Comparison of ENCODE assay signal across 12 mouse cellular contexts in genomic region chr16:77332285-77332684, GRCm38 (mm10).
DNase-seq lines count a peak whose midpoint lies in the region; ATAC-seq lines count a peak whose summit lies in the region.
"Had no signal": no experiment of that assay in that cellular context is flagged by ENCODE, and none has a peak within 500 bp of the region (broad histone marks: within the 10 kb centered on the region; RNA-seq: fewer than 3 reads in every experiment).

No protein-coding gene starts in this region.

- H3K4me2 ChIP-seq in neural tube, embryonic 11.5 days (ENCODE audit: low read depth), result peak overlapping the region; percentile 35
- H3K4me2 ChIP-seq in hindbrain, embryonic 13.5 days, result peak overlapping the region; percentile 42
- peak overlapping the region; percentile 57 for H3K4me2 ChIP-seq in limb, embryonic 12.5 days

- peak overlapping the region; percentile 23; the same call in 1 of the 2 replicates for H3K9ac ChIP-seq in neural tube, embryonic 11.5 days (ENCODE audit: low read length)
- peak overlapping the region; percentile 0; the same call in 1 of the 2 replicates for H3K9ac ChIP-seq in hindbrain, embryonic 13.5 days
- no peak overlapping the region for H3K9ac ChIP-seq in limb, embryonic 12.5 days (replicated peaks)
- H3K9ac ChIP-seq: limb, embryonic 15.5 days had no signal

- ATAC-seq in neural tube, embryonic 11.5 days (ENCODE audit: insufficient read depth, low FRiP score, low TSS enrichment), result no peak
- no peak for ATAC-seq in hindbrain, embryonic 13.5 days (ENCODE audit: low FRiP score)
- no peak for ATAC-seq in limb, embryonic 12.5 days (ENCODE audit: insufficient number of reproducible peaks, insufficient read depth, low FRiP score, low TSS enrichment, low read depth)

- H3K27me3 ChIP-seq in neural tube, embryonic 11.5 days (ENCODE audit: control insufficient read depth, insufficient read depth, low read length), result no peaks in the 10 kb centered on the region
- H3K27me3 ChIP-seq in hindbrain, embryonic 13.5 days, result no peaks in the 10 kb centered on the region
- H3K27me3 ChIP-seq in limb, embryonic 12.5 days, result no peaks in the 10 kb centered on the region
- H3K27me3 ChIP-seq: limb, embryonic 15.5 days had no signal

- peak overlapping the region; percentile 24 for H3K4me3 ChIP-seq in neural tube, embryonic 11.5 days (ENCODE audit: low read depth, low read length)
- peak overlapping the region; percentile 4 for H3K4me3 ChIP-seq in hindbrain, embryonic 13.5 days
- 0 out of 2 replicates have a peak overlapping the region, but pooled peaks have one; percentile 4 for H3K4me3 ChIP-seq in limb, embryonic 12.5 days (replicated peaks)

- no peak overlapping the region for H3K27ac ChIP-seq in neural tube, embryonic 11.5 days (ENCODE audit: low read depth, low read length)
- no peak overlapping the region; the same call in 1 of the 2 replicates for H3K27ac ChIP-seq in hindbrain, embryonic 13.5 days
- H3K27ac ChIP-seq in limb, embryonic 12.5 days, result 0 out of 2 replicates have a peak overlapping the region, but pooled peaks have one; percentile 35
- H3K27ac ChIP-seq: limb, embryonic 15.5 days had no signal

- no peaks in the 10 kb centered on the region for H3K9me3 ChIP-seq in neural tube, embryonic 11.5 days (ENCODE audit: control insufficient read depth, low read length)
- H3K9me3 ChIP-seq in hindbrain, embryonic 13.5 days, result no peaks in the 10 kb centered on the region; the same call in 1 of the 2 replicates
- H3K9me3 ChIP-seq in limb, embryonic 12.5 days, result no peaks in the 10 kb centered on the region
- H3K9me3 ChIP-seq: limb, embryonic 15.5 days had no signal

- peaks cover 8% of the 10 kb centered on the region for H3K4me1 ChIP-seq in neural tube, embryonic 11.5 days (ENCODE audit: control insufficient read depth, insufficient read depth, low read length)
- H3K4me1 ChIP-seq in hindbrain, embryonic 13.5 days (replicated peaks), result peaks cover 26% of the 10 kb centered on the region
- H3K4me1 ChIP-seq in limb, embryonic 12.5 days (replicated peaks), result 0 out of 2 replicates have a peak, but pooled peaks cover 10% of the 10 kb centered on the region

- 0 out of 2 replicates have a peak, but pooled peaks cover 2% of the 10 kb centered on the region for H3K36me3 ChIP-seq in neural tube, embryonic 11.5 days (ENCODE audit: control insufficient read depth, insufficient read depth, low read length)
- H3K36me3 ChIP-seq in hindbrain, embryonic 13.5 days, result peaks cover 4% of the 10 kb centered on the region; the same call in 1 of the 2 replicates
- H3K36me3 ChIP-seq in limb, embryonic 12.5 days, result peaks cover 7% of the 10 kb centered on the region; the same call in 1 of the 2 replicates
- H3K36me3 ChIP-seq: limb, embryonic 15.5 days had no signal

- no peak for DNase-seq in neural tube, embryonic 11.5 days (ENCODE audit: low spot score)
- DNase-seq in neural tube, embryonic 10.5 days (ENCODE audit: extremely low spot score, low spot score), result no peak
- no peak for DNase-seq in thymus, postnatal 4 days
- DNase-seq in cerebellum, postnatal 10 days, result no peak
- DNase-seq in lung, postnatal 4 days, result no peak
- DNase-seq in urinary bladder, postnatal 14 days (ENCODE audit: low spot score), result no peak
- DNase-seq: adrenal gland, adult 8-10 months; heart, postnatal 36 days; spleen, adult 18-20 months had no signal

- WGBS in neural tube, embryonic 11.5 days, result 39% methylated on average over 6 of the region's 6 CpGs
- 50% methylated on average over 6 of the region's 6 CpGs for WGBS in hindbrain, embryonic 13.5 days
- WGBS in limb, embryonic 12.5 days, result 57% methylated on average over 6 of the region's 6 CpGs
